Mouse (Mus musculus) liver, embryonic 15.5 days (tissue): Measurements from ENCODE around the gene Gpc5. TPM values are rescaled to one million over a fixed set of nuclear protein-coding genes. Genes with fewer than 3 reads are reported as not detected.

Experiments used
- ATAC-seq: fragments of 200-750 bp; cut with Nextera tagmentation; 2 replicates; pipeline ENCODE4 v1.8.0; 2017; ENCODE audit warnings: moderate number of reproducible peaks, mild to moderate bottlenecking, moderate library complexity; ENCODE audit not compliant: insufficient read depth
- H3K27ac ChIP-seq: fragments of 300-500 bp; sonication (generic); replicated peaks from 2 replicates; pipeline ENCODE4 v1.5.1; 2015; ENCODE audit warnings: mild to moderate bottlenecking, inconsistent platforms
- H3K27me3 ChIP-seq: fragments of 300-500 bp; sonication (generic); 2 replicates; pipeline ENCODE4 v1.6.1; 2015; ENCODE audit warnings: mild to moderate bottlenecking, inconsistent platforms
- H3K36me3 ChIP-seq: fragments of 300-500 bp; sonication (generic); replicated peaks from 2 replicates; pipeline ENCODE4 v1.6.1; 2015; ENCODE audit warnings: moderate library complexity, mild to moderate bottlenecking, inconsistent platforms
- H3K4me1 ChIP-seq: fragments of 300-500 bp; sonication (generic); replicated peaks from 2 replicates; pipeline ENCODE4 v1.6.1; 2015; ENCODE audit warnings: inconsistent platforms
- H3K4me2 ChIP-seq: fragments of 300-500 bp; sonication (generic); 2 replicates; pipeline ENCODE4 v1.6.1; 2015; ENCODE audit warnings: moderate library complexity, mild to moderate bottlenecking, inconsistent platforms
- H3K4me3 ChIP-seq: fragments of 300-500 bp; sonication (generic); replicated peaks from 2 replicates; pipeline ENCODE4 v1.5.1; 2015; ENCODE audit warnings: mild to moderate bottlenecking, inconsistent platforms
- H3K9ac ChIP-seq: fragments of 300-500 bp; sonication (generic); 2 replicates; pipeline ENCODE4 v1.6.1; 2015; ENCODE audit warnings: moderate library complexity, mild to moderate bottlenecking, inconsistent platforms
- H3K9me3 ChIP-seq: fragments of 300-500 bp; sonication (generic); replicated peaks from 2 replicates; pipeline ENCODE4 v1.6.1; 2016; ENCODE audit warnings: inconsistent platforms
- WGBS: fragments of 180-500 bp; shearing (Covaris S2); methylation state at CpG from one replicate; pipeline ENCODE4 v1.1.7; 2015; ENCODE audit warnings: mixed read lengths; ENCODE audit not compliant: insufficient replicate concordance; 5-methylcytosine and 5-hydroxymethylcytosine counted together
- polyA plus RNA-seq: library from polyadenylated mRNA; unstranded; fragments of >200 nt; fragmentation: Nextera tagmentation; extraction: Ambion mirVana; gene quantifications from 2 replicates; pipeline ENCODE4 v1.2.1, GENCODE M21; 2015

Gene Gpc5
- polyA plus RNA-seq, result not detected in 2 replicates

GRCm38 (mm10) chr14:115092081-115092480 lies at the start of gene Gpc5:
Gene Gpc5, plus strand, starts transcription at chr14:115092215.
- WGBS, result under 1% methylated on average over 31 of the region's 31 CpGs
- no peak within 1 kb of the TSS for H3K9ac ChIP-seq

GRCm38 (mm10) chr14:115042660-115043059 lies 49.4 kb upstream of the Gpc5 start:
- Histone ChIP-seq H3K4me3 (peak overlapping the region; percentile 82), H3K9ac (peak overlapping the region; percentile 83), H3K27ac (peak overlapping the region; percentile 87), H3K4me1 (peaks cover 30% of the 10 kb centered on the region), H3K36me3 (peaks cover 43% of the 10 kb centered on the region), H3K4me2 (peak overlapping the region; percentile 96), H3K27me3 (peaks cover 5% of the 10 kb centered on the region; the same call in 1 of the 2 replicates), H3K9me3 (no peaks in the 10 kb centered on the region)
- WGBS, result under 1% methylated on average over 4 of the region's 4 CpGs
- no peak for ATAC-seq

More at GRCm38 (mm10) chr14:115092081-115092480, at the start of gene Gpc5:
- no peaks in the 10 kb centered on the region for H3K36me3 ChIP-seq
- ATAC-seq, result peak; percentile 85
- H3K9me3 ChIP-seq, result no peaks in the 10 kb centered on the region
- H3K27ac ChIP-seq, result no peak within 1 kb of the TSS
- peaks cover 8% of the 10 kb centered on the region for H3K4me1 ChIP-seq
- H3K27me3 ChIP-seq, result peaks cover 46% of the 10 kb centered on the region
- H3K4me2 ChIP-seq, result peak within 1 kb of the TSS; percentile 75
- peak within 1 kb of the TSS; percentile 57 for H3K4me3 ChIP-seq

- no peak for ATAC-seq
- Histone ChIP-seq H3K9me3 (no peaks in the 10 kb centered on the region), H3K27me3 (peaks cover under 1% of the 10 kb centered on the region; the same call in 1 of the 2 replicates), H3K36me3 (peaks cover 50% of the 10 kb centered on the region), H3K9ac (no peak overlapping the region; the same call in 1 of the 2 replicates), H3K4me3 (no peak overlapping the region), H3K4me2 (peak overlapping the region; percentile 96), H3K27ac (no peak overlapping the region), H3K4me1 (peaks cover 30% of the 10 kb centered on the region)
- WGBS, result 79% methylated on average over 5 of the region's 5 CpGs
Measured at GRCm38 (mm10) chr14:115044016-115044415, 48.0 kb upstream of the Gpc5 start.

- H3K9ac ChIP-seq, result no peak overlapping the region
Measured at GRCm38 (mm10) chr14:115045712-115046111, 46.3 kb upstream of the Gpc5 start.

GRCm38 (mm10) chr14:115047316-115047715 lies 44.7 kb upstream of the Gpc5 start:
- H3K9ac ChIP-seq, result no peak overlapping the region
- H3K4me3 ChIP-seq, result no peak overlapping the region
- 82% methylated on average over 3 of the region's 3 CpGs for WGBS
- H3K4me2 ChIP-seq, result no peak overlapping the region
- H3K27ac ChIP-seq, result no peak overlapping the region
- peaks cover 19% of the 10 kb centered on the region for H3K4me1 ChIP-seq
- H3K27me3 ChIP-seq, result no peaks in the 10 kb centered on the region
- no peaks in the 10 kb centered on the region for H3K9me3 ChIP-seq
- peaks cover 50% of the 10 kb centered on the region for H3K36me3 ChIP-seq
- no peak for ATAC-seq

More at GRCm38 (mm10) chr14:115045712-115046111, 46.3 kb upstream of the Gpc5 start:
- no peaks in the 10 kb centered on the region for H3K27me3 ChIP-seq
- ATAC-seq, result no peak
- 89% methylated on average over 3 of the region's 3 CpGs for whole genome bisulfite sequencing
- H3K9me3 ChIP-seq, result no peaks in the 10 kb centered on the region
- no peak overlapping the region for H3K4me2 ChIP-seq
- no peak overlapping the region for H3K4me3 ChIP-seq
- peaks cover 50% of the 10 kb centered on the region for H3K36me3 ChIP-seq
- H3K27ac ChIP-seq, result no peak overlapping the region
- peaks cover 21% of the 10 kb centered on the region for H3K4me1 ChIP-seq

GRCm38 (mm10) chr14:115047990-115048862 lies 43.8 kb upstream of the Gpc5 start:
- WGBS, result 29% methylated on average over 5 of the region's 5 CpGs

GRCm38 (mm10) chr14:115048863-115049566 lies 43.0 kb upstream of the Gpc5 start:
- H3K27me3 ChIP-seq, result no peaks in the 10 kb centered on the region
- ATAC-seq, result no peak
- H3K4me2 ChIP-seq, result no peak overlapping the region
- H3K36me3 ChIP-seq, result peaks cover 42% of the 10 kb centered on the region
- 31% methylated on average over 5 of the region's 5 CpGs for WGBS
- no peaks in the 10 kb centered on the region for H3K9me3 ChIP-seq
- no peak overlapping the region for H3K9ac ChIP-seq
- peaks cover 4% of the 10 kb centered on the region for H3K4me1 ChIP-seq
- no peak overlapping the region for H3K27ac ChIP-seq
- H3K4me3 ChIP-seq, result no peak overlapping the region

More at GRCm38 (mm10) chr14:115047990-115048862, 43.8 kb upstream of the Gpc5 start:
- no peaks in the 10 kb centered on the region for H3K27me3 ChIP-seq
- H3K9me3 ChIP-seq, result no peaks in the 10 kb centered on the region
- no peak for ATAC-seq
- H3K27ac ChIP-seq, result no peak overlapping the region
- peaks cover 12% of the 10 kb centered on the region for H3K4me1 ChIP-seq
- H3K4me2 ChIP-seq, result no peak overlapping the region
- H3K36me3 ChIP-seq, result peaks cover 50% of the 10 kb centered on the region
- H3K9ac ChIP-seq, result no peak overlapping the region
- no peak overlapping the region for H3K4me3 ChIP-seq

- H3K9me3 ChIP-seq, result no peaks in the 10 kb centered on the region
- no peak overlapping the region for H3K4me3 ChIP-seq
- peaks cover 33% of the 10 kb centered on the region for H3K36me3 ChIP-seq
- no peaks in the 10 kb centered on the region for H3K27me3 ChIP-seq
- H3K9ac ChIP-seq, result no peak overlapping the region
- ATAC-seq, result no peak
- H3K27ac ChIP-seq, result no peak overlapping the region
- no peaks in the 10 kb centered on the region for H3K4me1 ChIP-seq
- no peak overlapping the region for H3K4me2 ChIP-seq
Measured at GRCm38 (mm10) chr14:115049831-115050230, 42.2 kb upstream of the Gpc5 start.

GRCm38 (mm10) chr14:115051106-115051760 lies 40.8 kb upstream of the Gpc5 start:
- H3K9me3 ChIP-seq, result no peaks in the 10 kb centered on the region
- ATAC-seq, result no peak
- no peak overlapping the region for H3K9ac ChIP-seq
- H3K4me3 ChIP-seq, result no peak overlapping the region
- H3K4me1 ChIP-seq, result no peaks in the 10 kb centered on the region
- no peak overlapping the region for H3K27ac ChIP-seq
- peaks cover 19% of the 10 kb centered on the region for H3K36me3 ChIP-seq
- H3K4me2 ChIP-seq, result no peak overlapping the region
- H3K27me3 ChIP-seq, result no peaks in the 10 kb centered on the region
- WGBS, result 65% methylated on average over 5 of the region's 5 CpGs

GRCm38 (mm10) chr14:115052371-115052770 lies 39.6 kb upstream of the Gpc5 start:
- no peak overlapping the region for H3K4me2 ChIP-seq
- no peak for ATAC-seq

GRCm38 (mm10) chr14:115054252-115054651 lies 37.8 kb upstream of the Gpc5 start:
- no peak overlapping the region for H3K27ac ChIP-seq

More at GRCm38 (mm10) chr14:115052371-115052770, 39.6 kb upstream of the Gpc5 start:
- no peak overlapping the region for H3K9ac ChIP-seq
- no peaks in the 10 kb centered on the region for H3K9me3 ChIP-seq
- no peak overlapping the region for H3K4me3 ChIP-seq
- WGBS, result 73% methylated on average over 4 of the region's 4 CpGs
- peaks cover 9% of the 10 kb centered on the region for H3K36me3 ChIP-seq
- no peak overlapping the region for H3K27ac ChIP-seq
- H3K27me3 ChIP-seq, result no peaks in the 10 kb centered on the region
- H3K4me1 ChIP-seq, result no peaks in the 10 kb centered on the region

More at GRCm38 (mm10) chr14:115054252-115054651, 37.8 kb upstream of the Gpc5 start:
- H3K4me3 ChIP-seq, result no peak overlapping the region
- H3K27me3 ChIP-seq, result no peaks in the 10 kb centered on the region
- ATAC-seq, result no peak
- no peak overlapping the region for H3K4me2 ChIP-seq
- no peaks in the 10 kb centered on the region for H3K9me3 ChIP-seq
- H3K4me1 ChIP-seq, result no peaks in the 10 kb centered on the region
- H3K36me3 ChIP-seq, result no peaks in the 10 kb centered on the region
- no peak overlapping the region for H3K9ac ChIP-seq
- 36% methylated on average over 4 of the region's 4 CpGs for WGBS
